Mouse (Mus musculus) midbrain, embryonic 11.5 days (tissue): Measurements from ENCODE around the gene Atrn. TPM values are rescaled to one million over a fixed set of nuclear protein-coding genes. Genes with fewer than 3 reads are reported as not detected.

ENCODE experiments used
- ATAC-seq: fragments of 200-750 bp; cut with Nextera tagmentation; 2 replicates; pipeline ENCODE4 v1.8.0; 2017; ENCODE audit warnings: moderate TSS enrichment, moderate library complexity; ENCODE audit not compliant: low FRiP score
- DNase-seq: peaks from one replicate; pipeline ENCODE4 v3.0.0; 2015; ENCODE audit warnings: low spot score; ENCODE audit errors: missing footprints
- H3K27ac ChIP-seq: fragments of 300-500 bp; sonication (generic); 2 replicates; pipeline ENCODE4 v1.5.1; 2014; ENCODE audit warnings: low read depth, low read length
- H3K27me3 ChIP-seq: fragments of 300-500 bp; sonication (generic); 2 replicates; pipeline ENCODE4 v1.6.1; 2014; ENCODE audit warnings: mild to moderate bottlenecking, low read length, moderate library complexity, mixed read lengths; ENCODE audit not compliant: control insufficient read depth, insufficient read depth
- H3K36me3 ChIP-seq: fragments of 300-500 bp; sonication (generic); 2 replicates; pipeline ENCODE4 v1.6.1; 2014; ENCODE audit warnings: mild to moderate bottlenecking, low read length, moderate library complexity, mixed read lengths; ENCODE audit not compliant: control insufficient read depth, insufficient read depth
- H3K4me1 ChIP-seq: fragments of 300-500 bp; sonication (generic); 2 replicates; pipeline ENCODE4 v1.6.1; 2014; ENCODE audit warnings: low read length; ENCODE audit not compliant: control insufficient read depth, insufficient read depth
- H3K4me2 ChIP-seq: fragments of 300-500 bp; sonication (generic); 2 replicates; pipeline ENCODE4 v1.6.1; 2014; ENCODE audit warnings: mild to moderate bottlenecking, moderate library complexity
- H3K4me3 ChIP-seq: fragments of 300-500 bp; sonication (generic); 2 replicates; pipeline ENCODE4 v1.5.1; 2014; ENCODE audit warnings: low read depth, low read length
- H3K9ac ChIP-seq: fragments of 300-500 bp; sonication (generic); 2 replicates; pipeline ENCODE4 v1.6.1; 2014; ENCODE audit warnings: low read length
- H3K9me3 ChIP-seq: fragments of 300-500 bp; sonication (generic); 2 replicates; pipeline ENCODE4 v1.6.1; 2016; ENCODE audit warnings: low read length; ENCODE audit not compliant: control insufficient read depth
- WGBS: fragments of 180-500 bp; shearing (Covaris S2); extraction: QIAGEN DNeasy Blood & Tissue Kit; methylation state at CpG from one replicate; pipeline ENCODE4 v1.1.7; 2014; 5-methylcytosine and 5-hydroxymethylcytosine counted together
- polyA plus RNA-seq: library from polyadenylated mRNA; unstranded; fragments of >200 nt; fragmentation: Nextera tagmentation; extraction: Ambion mirVana; gene quantifications from 2 replicates; pipeline ENCODE4 v1.2.1, GENCODE M21; 2014

Atrn gene
- polyA plus RNA-seq, 1 experiment from 2014 or later: 9.2 TPM

DNA sequence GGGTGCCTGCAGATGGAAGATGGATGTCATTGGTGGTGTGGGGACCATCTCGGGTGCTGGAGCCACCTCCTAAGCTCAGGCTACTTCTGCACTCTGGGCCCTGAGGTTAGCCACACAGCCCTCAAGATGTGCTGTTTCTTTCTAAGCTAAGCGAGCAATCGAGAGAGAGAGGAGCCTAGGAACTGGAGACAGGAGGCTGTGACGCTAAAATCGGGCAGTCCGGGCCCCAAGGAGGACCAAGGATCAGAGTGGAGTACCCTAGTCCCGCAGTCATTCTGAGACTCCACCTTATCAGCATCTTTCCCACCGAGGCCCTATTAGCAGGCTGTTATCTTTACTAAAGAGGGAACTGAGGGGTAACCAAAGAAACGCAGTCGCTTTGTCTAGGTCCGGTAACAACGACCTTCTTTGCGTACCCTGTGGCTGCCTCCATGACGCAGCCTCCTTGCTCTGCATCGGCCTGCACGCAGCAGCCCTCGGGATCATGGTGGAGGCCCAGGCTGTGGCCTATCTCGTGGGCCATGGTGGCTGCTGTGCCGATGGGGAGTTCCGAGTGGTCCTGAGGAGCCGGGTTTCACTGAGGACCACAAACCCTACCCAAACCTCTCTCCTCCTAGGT lies 148.5 kb downstream of the Atrn start:
- Histone ChIP-seq H3K27ac (no peak overlapping the region), H3K27me3 (peaks cover 51% of the 10 kb centered on the region), H3K36me3 (no peaks in the 10 kb centered on the region), H3K4me3 (peak overlapping the region; percentile 5), H3K9me3 (no peaks in the 10 kb centered on the region), H3K4me2 (peak overlapping the region; percentile 41), H3K9ac (no peak overlapping the region), H3K4me1 (peaks cover 4% of the 10 kb centered on the region; the same call in 1 of the 2 replicates)
- 4% methylated on average over 21 of the region's 21 CpGs for WGBS
- DNase-seq (peak; percentile 93), ATAC-seq (no peak)

DNA sequence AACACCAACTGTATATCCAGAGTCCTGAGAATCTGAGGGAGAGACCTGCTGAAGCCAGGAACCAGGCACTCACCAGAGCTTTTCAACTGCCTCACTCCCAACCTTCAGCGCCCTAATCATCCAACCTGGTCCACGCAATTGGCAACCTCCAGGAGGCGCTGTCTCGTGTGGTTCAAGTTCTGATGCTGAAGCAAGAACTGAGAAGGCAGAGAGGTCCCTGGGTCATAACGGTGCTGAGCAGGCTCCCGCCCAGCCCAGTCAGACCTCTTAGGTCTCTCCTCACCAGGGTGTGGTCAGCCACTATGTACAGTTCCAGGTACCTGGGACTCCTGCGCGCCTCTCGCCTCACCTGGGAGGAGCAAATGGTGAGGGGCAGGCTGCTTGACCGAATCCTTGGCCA lies 149.3 kb downstream of the Atrn start:
- H3K4me1 ChIP-seq: peaks cover 4% of the 10 kb centered on the region; the same call in 1 of the 2 replicates
- H3K4me3 ChIP-seq: no peak overlapping the region
- no peak overlapping the region for H3K27ac ChIP-seq
- H3K9me3 ChIP-seq: no peaks in the 10 kb centered on the region
- ATAC-seq: peak; percentile 36; the same call in 1 of the 2 replicates
- no peaks in the 10 kb centered on the region for H3K36me3 ChIP-seq
- peak; percentile 97 for DNase-seq
- H3K4me2 ChIP-seq: peak overlapping the region; percentile 19; the same call in 1 of the 2 replicates
- 6% methylated on average over 10 of the region's 10 CpGs for WGBS
- H3K9ac ChIP-seq: no peak overlapping the region
- peaks cover 51% of the 10 kb centered on the region for H3K27me3 ChIP-seq

DNA sequence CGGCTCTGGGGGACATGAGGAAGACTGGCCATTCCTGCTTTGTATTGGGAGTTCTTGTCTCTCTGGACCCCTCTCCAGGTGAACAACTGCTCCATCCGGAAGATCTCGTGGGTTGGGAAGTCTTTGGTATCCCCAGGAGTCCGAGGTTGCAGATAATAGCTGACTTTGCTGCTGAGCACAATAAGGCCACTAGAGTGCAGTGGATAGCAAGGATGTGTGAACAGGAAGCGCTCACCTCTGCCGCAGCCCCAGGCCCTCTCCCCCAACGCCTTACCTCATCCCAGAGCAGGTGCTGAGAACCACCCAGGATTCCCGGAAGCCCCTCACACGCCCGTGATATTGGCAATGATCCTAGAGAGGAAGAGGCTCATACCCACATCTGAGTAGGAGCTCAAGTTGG lies 149.9 kb downstream of the Atrn start:
- 3% methylated on average over 10 of the region's 10 CpGs for WGBS
- Histone ChIP-seq H3K4me2 (no peak overlapping the region), H3K36me3 (no peaks in the 10 kb centered on the region), H3K9ac (no peak overlapping the region), H3K4me1 (peaks cover 4% of the 10 kb centered on the region; the same call in 1 of the 2 replicates), H3K27me3 (peaks cover 51% of the 10 kb centered on the region), H3K27ac (no peak overlapping the region), H3K4me3 (no peak overlapping the region), H3K9me3 (no peaks in the 10 kb centered on the region)
- peak; percentile 26; the same call in 1 of the 2 replicates for ATAC-seq
- peak; percentile 87 for DNase-seq

DNA sequence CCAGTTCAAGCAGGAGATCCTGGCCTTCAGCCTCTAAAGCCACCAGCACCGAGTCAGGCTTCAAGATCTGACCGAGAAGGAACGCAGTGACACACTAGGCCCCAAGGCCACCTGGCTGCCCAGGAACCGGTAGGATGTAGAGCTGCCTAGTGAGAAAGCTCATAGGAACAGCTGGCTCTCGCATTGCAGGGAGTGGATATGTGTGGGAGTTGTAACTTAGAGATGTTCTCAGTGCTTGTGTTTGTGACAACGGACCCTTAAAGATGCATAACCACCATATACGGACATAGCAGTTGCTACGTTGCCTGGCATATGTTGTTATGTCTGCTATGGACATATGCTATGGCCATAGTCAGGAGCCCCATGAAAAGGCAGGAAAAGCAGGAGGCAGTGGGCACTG lies 152.4 kb downstream of the Atrn start:
- Histone ChIP-seq H3K4me3 (no peak overlapping the region), H3K9ac (no peak overlapping the region), H3K27me3 (peaks cover 43% of the 10 kb centered on the region), H3K4me2 (no peak overlapping the region), H3K36me3 (no peaks in the 10 kb centered on the region), H3K27ac (no peak overlapping the region), H3K9me3 (no peaks in the 10 kb centered on the region), H3K4me1 (peaks cover 6% of the 10 kb centered on the region; the same call in 1 of the 2 replicates)
- no peak for DNase-seq
- ATAC-seq: no peak
- WGBS: 92% methylated on average over 8 of the region's 8 CpGs

DNA sequence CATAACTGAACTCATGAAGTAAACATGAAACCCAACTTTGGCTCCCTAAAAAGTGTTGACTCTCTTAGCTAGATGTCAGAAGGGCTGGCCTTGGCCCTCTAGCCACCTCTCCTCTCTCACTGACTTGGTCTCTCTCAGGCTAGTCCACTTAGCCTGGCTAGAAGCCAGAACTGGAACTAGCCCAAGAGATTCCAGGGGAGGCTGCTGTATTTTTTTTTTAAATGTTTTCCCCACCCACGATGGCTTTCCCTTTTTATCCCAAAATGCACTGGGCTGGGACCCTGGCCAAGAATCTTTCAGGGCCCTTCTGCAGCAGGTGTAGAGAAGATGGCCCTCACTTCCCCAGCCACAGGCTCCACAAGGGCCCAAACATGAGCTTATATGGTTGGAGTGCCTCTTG lies 153.1 kb downstream of the Atrn start:
- WGBS: 86% methylated on average over 1 of the region's 1 CpGs
- Histone ChIP-seq H3K4me1 (peaks cover 6% of the 10 kb centered on the region; the same call in 1 of the 2 replicates), H3K4me3 (no peak overlapping the region), H3K9me3 (no peaks in the 10 kb centered on the region), H3K9ac (no peak overlapping the region), H3K27me3 (peaks cover 39% of the 10 kb centered on the region), H3K4me2 (no peak overlapping the region), H3K36me3 (no peaks in the 10 kb centered on the region), H3K27ac (no peak overlapping the region)
- DNase-seq: no peak
- no peak for ATAC-seq

DNA sequence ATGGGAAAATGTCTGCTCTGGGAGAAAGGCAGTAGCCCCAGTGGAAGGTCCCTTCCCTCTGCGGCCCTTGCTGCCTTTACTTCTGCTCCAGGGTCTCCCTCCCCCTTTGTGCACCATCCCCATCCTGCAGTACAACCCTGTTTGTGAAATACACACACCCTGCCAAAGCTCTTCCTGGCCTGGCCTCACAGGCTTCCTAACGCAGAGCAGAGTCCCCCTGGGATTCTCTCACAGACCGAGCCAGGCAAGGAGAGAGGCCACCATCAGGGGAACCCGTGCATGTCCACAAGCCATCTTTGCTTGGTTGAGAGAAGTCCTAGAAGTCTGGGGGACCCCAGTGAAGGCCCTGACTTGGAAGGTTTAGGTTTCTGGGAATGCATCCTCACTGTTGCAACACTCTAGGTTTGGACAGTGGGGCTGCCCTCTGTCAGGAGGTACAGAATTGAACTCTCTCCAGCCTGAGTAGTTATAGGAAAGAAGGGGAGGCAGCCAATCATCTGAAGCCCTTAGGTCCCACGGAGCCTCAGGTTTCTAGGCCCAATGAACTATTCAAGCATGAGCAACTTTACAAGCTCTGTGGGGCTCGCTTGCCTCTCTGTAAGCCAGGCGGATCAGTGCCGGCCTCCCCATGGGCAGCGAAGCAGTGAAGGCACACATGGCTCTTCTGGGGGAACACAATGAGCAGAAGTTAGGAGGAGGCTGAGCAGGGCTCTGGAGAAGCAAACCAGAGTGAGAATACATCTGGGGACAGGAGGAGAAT lies 153.7 kb downstream of the Atrn start:
- Histone ChIP-seq H3K27ac (no peak overlapping the region), H3K9ac (no peak overlapping the region), H3K4me3 (no peak overlapping the region), H3K36me3 (no peaks in the 10 kb centered on the region), H3K4me1 (peaks cover 6% of the 10 kb centered on the region; the same call in 1 of the 2 replicates), H3K4me2 (no peak overlapping the region), H3K9me3 (no peaks in the 10 kb centered on the region), H3K27me3 (peaks cover 33% of the 10 kb centered on the region)
- 54% methylated on average over 9 of the region's 9 CpGs for WGBS
- DNase-seq: no peak
- no peak for ATAC-seq

DNA sequence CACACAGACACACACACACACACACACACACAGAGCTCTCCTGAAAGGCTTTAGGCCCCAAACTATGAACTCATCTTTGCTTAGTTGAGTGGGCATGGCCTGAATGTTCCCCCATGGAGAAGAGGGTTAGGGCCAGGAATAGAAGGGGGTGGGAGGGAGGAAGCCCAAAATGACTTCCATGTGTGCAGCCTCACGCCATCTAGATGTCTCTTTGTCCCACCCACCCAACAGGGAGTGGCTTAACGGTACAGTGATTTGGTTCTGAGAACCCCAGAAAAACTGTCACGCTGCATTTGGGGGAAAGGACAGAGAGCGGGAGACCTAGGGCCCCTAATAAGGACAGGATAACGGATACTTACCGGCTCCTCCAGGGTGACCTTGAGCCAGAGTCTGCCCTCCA lies 154.5 kb downstream of the Atrn start:
- no peak for DNase-seq
- peaks cover 3% of the 10 kb centered on the region; the same call in 1 of the 2 replicates for H3K4me1 ChIP-seq
- peaks cover 25% of the 10 kb centered on the region for H3K27me3 ChIP-seq
- no peaks in the 10 kb centered on the region for H3K36me3 ChIP-seq
- WGBS: 58% methylated on average over 6 of the region's 6 CpGs
- H3K4me2 ChIP-seq: no peak overlapping the region
- ATAC-seq: no peak
- H3K9ac ChIP-seq: no peak overlapping the region
- H3K27ac ChIP-seq: no peak overlapping the region
- no peak overlapping the region for H3K4me3 ChIP-seq
- H3K9me3 ChIP-seq: no peaks in the 10 kb centered on the region

DNA sequence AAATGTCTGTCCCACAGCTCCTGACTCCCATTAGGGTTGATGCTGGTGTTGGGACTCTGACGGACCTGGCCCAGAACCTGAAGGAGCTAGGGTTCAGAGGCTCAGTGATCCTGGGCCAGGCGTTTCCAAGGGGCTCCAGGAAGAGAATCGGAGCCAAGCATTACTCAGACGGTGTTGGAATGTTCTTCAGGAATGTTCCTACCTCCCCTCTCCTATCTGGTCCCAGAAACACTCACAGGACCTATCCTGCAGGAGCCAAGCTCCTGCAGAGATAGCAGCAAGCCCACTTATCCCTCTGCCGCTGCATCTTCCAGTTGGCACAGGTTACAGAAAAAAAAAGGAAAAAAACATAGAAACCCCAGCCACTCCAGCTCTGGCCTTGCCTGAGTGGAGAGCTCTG lies 155.3 kb downstream of the Atrn start:
- Histone ChIP-seq H3K27me3 (peaks cover 17% of the 10 kb centered on the region), H3K4me2 (no peak overlapping the region), H3K9me3 (no peaks in the 10 kb centered on the region), H3K4me1 (peaks cover 3% of the 10 kb centered on the region; the same call in 1 of the 2 replicates), H3K27ac (no peak overlapping the region), H3K36me3 (no peaks in the 10 kb centered on the region), H3K4me3 (no peak overlapping the region), H3K9ac (no peak overlapping the region)
- ATAC-seq (no peak), DNase-seq (no peak)
- 76% methylated on average over 5 of the region's 5 CpGs for WGBS

DNA sequence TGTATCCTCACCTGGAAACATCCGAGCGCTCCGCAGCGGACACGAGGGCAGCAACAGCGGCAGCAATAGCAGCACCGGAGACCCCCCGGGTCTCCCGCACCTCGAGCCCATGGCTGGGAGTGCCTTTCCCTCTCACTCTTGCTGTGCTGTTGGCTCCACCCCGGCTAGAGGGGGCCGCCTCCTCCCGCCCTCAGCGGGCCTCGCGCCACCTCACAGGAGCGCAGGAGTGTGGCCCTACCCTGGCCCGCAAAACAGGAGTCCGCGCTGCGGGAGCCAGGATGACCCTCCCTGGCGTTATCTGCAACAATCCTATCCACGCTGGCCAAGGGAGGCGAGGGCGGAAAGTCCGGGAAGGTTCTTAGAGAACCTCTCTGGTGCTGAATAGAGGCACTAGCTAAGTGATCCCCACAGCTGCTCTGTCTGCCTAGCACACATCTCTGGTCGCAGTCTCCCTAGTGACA lies 157.1 kb downstream of the Atrn start, which contains the start of gene Adam33:
Adam33 (minus strand) TSS at position 411 of the 461 bp plus-strand sequence.
- peaks cover 14% of the 10 kb centered on the region for H3K27me3 ChIP-seq
- peak; percentile 87 for DNase-seq

More for the DNA sequence above, 157.1 kb downstream of the Atrn start, which contains the start of gene Adam33:
- Histone ChIP-seq H3K9me3 (no peaks in the 10 kb centered on the region), H3K36me3 (no peaks in the 10 kb centered on the region), H3K27ac (no peak within 1 kb of the TSS), H3K9ac (no peak within 1 kb of the TSS; the same call in 1 of the 2 replicates), H3K4me2 (peak within 1 kb of the TSS; percentile 41), H3K4me3 (peak within 1 kb of the TSS; percentile 13; the same call in 1 of the 2 replicates), H3K4me1 (peaks cover 3% of the 10 kb centered on the region; the same call in 1 of the 2 replicates)
- ATAC-seq: no peak
- WGBS: 3% methylated on average over 22 of the region's 27 CpGs
